Mouse (Mus musculus): ENCODE measurements around the gene Cpsf6. TPM values are rescaled to one million over a fixed set of nuclear protein-coding genes. Genes with fewer than 3 reads are reported as not detected.

The Cpsf6 gene
- polyA plus RNA-seq, 1 experiment, result 42.3 TPM

DNA sequence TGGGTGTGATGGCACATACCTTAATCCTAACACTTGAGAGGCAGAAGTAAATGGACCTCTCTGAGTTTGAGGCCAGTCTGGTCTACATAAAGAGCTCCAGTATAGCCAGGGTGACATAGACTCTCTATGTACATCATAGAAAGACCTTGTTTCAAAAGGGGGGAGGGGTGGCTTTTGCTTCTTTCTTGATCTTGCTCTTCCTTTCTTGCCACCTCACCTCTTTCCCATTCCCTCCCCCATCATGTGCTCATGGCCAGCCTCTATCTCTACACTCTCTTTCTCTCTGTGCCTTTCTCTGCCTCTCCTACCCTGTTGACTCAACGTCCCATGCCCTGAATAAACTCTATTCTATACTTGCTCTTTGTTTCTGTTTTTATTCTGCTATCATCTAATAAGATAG is 6.4 kb upstream of the Cpsf6 start:
- no peak for DNase-seq (ENCODE audit: low read depth)

GRCm38 (mm10) chr10:117385431-117385830 is 5.6 kb upstream of the Cpsf6 start:
- DNase-seq (ENCODE audit: low read depth), result no peak

DNA sequence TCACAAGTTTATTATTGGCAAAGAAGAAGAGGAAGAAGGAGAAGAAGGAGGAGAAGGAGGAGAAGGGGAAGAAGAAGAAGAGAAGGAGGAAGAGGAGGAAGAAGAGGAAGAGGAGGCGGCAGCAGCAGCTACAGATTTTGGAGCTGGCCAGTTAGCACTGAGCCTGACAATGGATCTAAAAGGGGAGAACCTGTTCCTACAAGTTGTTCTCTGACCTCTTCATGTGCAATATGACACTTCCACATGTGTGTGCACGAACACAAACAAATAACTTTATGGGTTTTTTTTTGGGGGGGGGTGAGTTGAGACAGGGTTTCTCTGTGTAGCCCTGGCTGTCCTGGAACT is 5.2 kb upstream of the Cpsf6 start:
- no peak for DNase-seq (ENCODE audit: low read depth)

DNA sequence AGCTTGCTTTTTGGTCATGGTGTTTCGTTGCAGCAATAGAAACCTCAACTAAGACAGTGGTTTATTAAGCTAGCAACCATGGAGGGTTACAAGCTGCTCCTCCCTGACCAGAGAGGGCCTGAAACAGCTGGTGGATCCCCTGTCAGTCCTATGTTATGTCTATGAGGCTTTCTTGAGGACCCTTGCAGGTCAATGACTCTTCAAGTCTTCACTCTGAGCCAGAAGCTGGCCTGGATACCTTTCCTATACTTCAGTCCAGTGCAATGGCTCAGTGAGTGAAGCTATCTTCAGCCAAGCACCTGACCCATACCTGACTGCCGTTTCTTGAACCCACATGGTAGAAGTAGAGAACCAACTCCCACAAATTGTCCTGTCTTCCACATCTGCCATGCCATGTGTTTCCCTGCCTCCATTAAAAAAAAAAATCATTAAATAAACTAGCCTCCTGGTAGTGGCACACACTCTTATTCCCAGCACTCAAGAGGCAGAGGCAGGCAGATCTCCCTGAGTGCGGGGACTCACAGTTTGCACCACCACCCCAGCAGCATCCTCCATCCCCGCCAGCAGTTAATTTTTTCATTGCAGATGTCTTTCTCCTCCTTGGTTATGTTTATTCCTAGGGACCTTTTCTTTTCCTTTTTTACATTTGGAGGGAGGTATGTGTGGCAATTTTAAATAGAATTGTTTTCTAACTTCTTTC is 4.7 kb upstream of the Cpsf6 start:
- DNase-seq (ENCODE audit: low read depth), result no peak

DNA sequence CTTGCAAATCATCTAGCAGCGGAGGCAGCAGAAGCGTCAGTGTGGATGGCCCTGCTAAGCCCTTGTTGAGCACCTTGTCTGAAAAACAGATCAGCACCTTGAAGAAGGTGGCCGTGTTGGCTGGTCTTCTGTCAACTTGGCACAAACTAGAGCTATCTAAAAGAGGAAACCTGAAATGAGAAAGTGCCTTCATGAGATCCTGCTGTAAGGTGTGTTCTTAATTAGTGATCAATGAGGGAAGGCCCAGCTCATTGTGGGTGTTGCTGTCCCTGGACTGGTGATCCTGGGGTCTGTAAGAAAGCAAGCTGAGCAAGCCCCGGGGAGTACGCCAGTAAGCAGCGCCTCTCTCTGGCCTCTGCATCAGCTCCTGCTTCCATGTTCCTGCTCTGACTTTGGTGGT is 4.1 kb upstream of the Cpsf6 start:
- DNase-seq (ENCODE audit: low read depth), result no peak

DNA sequence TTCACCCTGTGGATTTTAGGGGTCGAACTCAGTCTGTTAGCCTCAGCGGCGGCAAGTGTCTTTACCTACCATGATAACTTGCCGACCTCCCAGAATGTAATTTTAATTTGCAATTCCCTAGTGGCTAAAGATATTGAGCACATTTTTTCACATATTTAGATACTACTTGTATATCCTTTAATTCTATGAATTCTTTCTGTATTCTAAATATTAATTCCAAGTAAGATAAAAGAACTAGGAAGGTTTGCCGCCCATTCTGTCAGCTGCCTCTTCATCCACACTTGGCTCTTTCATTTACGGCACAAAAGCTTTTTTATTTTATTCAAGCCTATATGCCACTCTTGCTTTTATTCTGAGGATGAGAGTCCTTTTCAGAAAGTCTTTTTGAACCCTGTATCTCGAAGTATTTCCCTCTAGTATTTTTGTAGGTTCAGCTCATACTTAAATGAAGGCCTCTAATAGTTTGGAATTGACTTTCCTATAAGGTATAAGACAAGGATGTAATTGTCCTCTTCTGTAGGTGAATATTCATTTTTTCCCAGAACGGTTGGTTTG is 3.3 kb upstream of the Cpsf6 start:
- DNase-seq (ENCODE audit: low read depth), result no peak

DNA sequence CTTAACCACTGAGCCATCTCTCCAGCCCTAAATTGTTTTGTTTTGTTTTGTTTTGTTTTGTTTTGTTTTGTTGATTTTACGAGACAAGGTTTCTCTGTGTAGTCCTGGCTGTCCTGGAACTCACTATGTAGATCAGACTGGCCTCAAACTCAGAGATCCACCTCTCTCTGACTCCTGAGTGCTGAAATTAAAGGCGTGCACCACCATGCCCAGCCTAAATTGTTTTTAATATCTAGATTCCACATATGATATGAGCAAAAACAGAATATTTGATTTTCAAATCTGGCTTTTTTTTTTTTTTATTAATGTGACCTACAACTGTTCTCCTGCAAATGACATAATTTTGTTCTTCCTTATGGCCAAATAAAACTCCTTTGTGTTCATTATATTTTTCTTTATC is 2.3 kb upstream of the Cpsf6 start:
- DNase-seq (ENCODE audit: low read depth), result no peak

DNA sequence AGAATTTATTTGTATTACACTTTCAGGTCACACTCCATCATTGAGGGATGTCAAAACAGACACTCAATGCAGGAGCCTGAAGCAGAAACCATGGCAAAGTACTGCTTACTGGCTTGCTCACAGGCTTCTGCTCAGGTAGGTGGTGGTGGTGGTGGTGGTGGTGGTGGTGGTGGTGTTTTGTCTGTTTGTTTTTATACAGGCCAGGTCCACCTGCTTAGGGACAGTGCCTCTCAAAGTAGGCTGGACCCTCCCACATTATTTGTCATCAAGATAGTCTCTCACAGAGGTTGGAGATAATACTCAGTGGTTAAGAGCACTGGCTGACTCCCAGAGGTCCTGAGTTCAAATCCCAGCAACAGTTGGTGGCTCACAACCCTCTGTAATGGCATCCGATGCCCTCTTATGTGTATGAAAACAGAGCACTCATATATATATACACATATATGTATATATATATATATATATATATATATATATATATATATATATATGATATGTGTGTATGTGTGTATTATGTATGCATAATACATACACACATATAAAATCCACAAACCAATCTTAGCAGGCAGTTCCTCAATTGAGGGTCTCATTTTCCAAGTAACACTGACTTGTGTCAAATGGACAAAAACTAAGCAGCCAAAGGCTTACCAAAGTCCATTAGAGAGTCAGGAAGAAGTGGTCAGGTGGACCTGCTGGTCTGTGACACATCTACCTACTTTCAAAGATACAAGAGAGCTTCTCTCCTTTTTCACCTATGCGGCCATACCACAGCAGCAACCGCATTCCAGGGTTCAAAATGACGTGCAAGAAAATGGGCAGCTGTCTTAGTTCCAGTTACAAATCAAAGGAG is 1.1 kb upstream of the Cpsf6 start:
- no peak for DNase-seq (ENCODE audit: low read depth)

DNA sequence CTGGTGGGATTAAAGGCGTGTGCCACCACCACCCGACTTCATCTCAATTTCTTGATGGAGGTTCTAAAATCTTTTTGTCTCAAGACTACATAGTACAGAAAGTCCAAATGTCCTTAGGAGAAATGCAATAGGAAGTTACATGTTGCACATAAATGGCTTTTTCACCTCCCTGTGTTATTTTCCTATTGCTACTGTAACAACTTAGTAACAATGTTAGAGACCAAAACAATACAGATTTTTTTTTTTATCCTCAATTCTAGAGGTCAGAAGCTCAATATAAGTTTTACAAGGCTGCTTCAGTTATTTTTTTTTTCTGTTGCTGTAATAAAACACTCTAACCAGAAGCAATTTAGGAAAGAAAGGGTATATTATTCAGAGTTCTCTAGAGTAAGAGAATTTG is 374 bp downstream of the Cpsf6 start:
- no peak for DNase-seq (ENCODE audit: low read depth)

- DNase-seq (ENCODE audit: low read depth), result no peak
Measured at GRCm38 (mm10) chr10:117378642-117379041, 1.2 kb downstream of the Cpsf6 start.

DNA sequence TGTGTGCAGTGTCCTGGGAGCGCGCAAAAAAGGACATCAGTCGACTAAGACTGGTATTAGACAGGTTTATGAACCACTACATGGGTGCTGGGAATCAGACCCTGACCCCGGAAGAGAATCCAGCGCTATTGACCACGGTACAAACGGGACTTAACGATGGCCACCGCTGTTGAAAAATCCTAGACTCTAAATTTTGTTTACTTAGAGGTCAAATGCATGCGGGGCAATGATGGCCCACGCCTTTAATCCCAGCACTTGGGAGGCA is 1.6 kb downstream of the Cpsf6 start:
- no peak for DNase-seq (ENCODE audit: low read depth)

GRCm38 (mm10) chr10:117377431-117378290 is 2.2 kb downstream of the Cpsf6 start:
- no peak for DNase-seq (ENCODE audit: low read depth)

DNA sequence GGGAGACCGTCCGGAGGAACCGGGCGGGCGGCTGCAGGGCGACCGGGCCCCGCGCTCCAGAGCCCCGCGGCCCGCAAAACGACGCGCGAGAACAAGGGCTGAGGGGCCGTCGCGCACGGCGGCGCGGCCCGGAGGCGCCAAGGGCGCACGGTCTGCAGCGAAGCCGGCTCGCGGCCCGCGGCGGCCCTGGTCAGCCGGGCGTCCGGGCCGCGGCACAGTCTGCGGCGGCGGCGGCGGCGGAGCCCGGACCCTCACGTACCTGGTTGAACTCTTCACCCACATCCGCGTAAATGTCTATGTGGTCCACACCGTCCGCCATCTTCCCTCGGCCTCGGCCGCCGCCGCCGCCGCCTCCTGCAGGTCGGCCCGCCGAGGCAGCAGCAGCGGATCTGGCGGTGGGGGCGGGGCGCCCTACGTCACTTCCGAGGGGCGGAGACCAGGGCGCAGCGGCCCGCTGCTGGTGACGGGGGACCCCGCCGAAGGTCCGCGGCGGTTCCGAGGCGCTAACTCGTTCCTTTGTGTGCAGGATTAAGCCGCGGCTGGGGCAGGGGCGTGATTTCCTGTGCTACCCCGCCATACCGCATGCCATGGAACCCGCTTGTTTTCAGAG is 3.1 kb downstream of the Cpsf6 start:
- no peak for DNase-seq (ENCODE audit: low read depth)

- DNase-seq (ENCODE audit: low read depth), result no peak
Measured at GRCm38 (mm10) chr10:117375841-117376579, 3.8 kb downstream of the Cpsf6 start.

- DNase-seq (ENCODE audit: low read depth), result no peak
Measured at GRCm38 (mm10) chr10:117375163-117375562, 4.7 kb downstream of the Cpsf6 start.

- DNase-seq (ENCODE audit: low read depth), result no peak
Measured at GRCm38 (mm10) chr10:117363106-117363505, 16.7 kb downstream of the Cpsf6 start.

- DNase-seq (ENCODE audit: low read depth), result no peak
Measured at GRCm38 (mm10) chr10:117358891-117359290, 20.9 kb downstream of the Cpsf6 start.

GRCm38 (mm10) chr10:117343000-117343399 is 36.8 kb downstream of the Cpsf6 start:
- DNase-seq (ENCODE audit: low read depth), result peak; percentile 50

DNA sequence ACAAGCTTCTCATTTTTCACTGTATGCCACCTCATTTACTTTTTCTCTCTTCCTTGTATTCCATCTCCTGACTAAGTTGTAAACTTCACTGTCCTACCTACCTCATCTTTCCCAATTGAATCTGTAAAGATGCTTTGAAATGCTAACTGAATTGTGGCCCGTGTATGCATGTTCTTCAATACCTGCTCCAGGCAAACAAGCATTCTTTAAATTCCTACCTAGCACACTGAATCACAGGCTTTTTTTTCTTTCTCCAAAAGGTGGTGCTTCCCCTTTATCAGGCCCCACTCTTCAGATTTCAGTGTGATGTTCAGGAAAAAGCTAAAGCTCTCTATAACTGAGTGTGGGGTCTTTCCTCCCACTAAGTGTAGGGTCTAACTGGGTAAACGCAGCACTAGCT is 37.4 kb downstream of the Cpsf6 start:
- no peak for DNase-seq (ENCODE audit: low read depth)

GRCm38 (mm10) chr10:117341029-117341428 is 38.8 kb downstream of the Cpsf6 start:
- no peak for DNase-seq (ENCODE audit: low read depth)

DNA sequence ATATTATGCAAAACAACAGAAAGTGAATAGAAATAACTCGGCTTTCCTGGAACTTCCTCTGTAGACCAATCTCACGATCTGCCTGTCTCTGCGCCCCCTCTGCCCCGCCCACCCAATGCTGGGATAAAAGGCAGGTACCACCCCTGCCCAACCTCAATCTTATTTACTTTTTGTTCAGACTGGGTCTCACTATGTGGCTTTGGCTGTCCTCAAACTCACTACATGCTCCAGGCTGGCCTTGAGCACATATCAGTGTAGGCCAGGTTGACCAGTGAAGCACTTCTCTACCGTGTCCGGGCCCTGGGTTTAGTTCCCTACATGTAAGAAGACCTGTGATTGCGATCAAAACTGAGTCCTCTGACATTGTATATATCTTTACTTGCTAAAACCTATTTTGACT is 40.6 kb downstream of the Cpsf6 start:
- DNase-seq (ENCODE audit: low read depth), result no peak
